Mouse (Mus musculus) ES-CJ7 (cell line): ENCODE data around the gene Pnp2.

Experiments used
- DNase-seq: peaks from one replicate; pipeline ENCODE4 v3.0.0; 2011; ENCODE audit warnings: low read depth, low spot score

Pnp2 gene

DNA sequence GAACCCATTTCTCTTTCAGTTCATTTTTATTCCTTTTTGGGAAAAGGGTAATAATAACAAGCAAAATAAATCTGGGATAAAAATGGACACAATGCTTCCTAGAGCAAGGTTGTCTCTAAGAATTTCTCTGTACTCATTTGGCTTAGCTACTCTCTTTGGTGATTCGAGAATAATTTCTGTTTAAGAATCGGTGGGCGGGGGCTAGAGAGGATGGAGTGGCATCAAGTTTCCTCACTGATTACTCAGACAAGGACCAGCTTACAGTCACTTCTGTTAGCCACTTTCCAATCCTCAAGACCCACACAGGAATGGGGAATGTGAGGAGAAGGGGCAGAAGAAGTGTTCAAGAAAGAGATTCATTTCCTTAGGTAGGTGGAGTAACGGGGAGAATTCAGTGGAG, 53.0 kb downstream of the Pnp2 start:
- DNase-seq, result no peak

DNA sequence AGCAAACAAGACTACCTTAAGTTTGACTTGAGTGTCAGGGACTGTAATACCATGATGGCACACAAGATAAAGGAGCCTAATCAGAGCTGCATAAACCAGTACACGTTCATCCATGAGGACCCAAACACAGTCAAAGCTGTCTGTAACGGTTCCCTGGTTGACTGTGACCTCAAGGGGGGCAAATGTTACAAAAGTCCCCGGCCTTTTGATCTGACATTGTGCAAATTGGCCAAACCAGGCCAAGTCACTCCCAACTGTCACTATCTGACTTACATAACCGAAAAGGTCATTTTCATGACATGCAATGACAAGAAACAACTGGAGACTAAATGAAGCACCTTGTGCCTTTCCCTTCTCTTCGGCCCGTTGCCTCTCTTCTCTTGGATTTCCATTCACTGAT, 53.8 kb downstream of the Pnp2 start:
- DNase-seq, result no peak
